In genomic region chr4:86749361-86749841, GRCm38 (mm10) we compare ENCODE assay signal across 8 mouse cellular contexts. TPM values are rescaled to one million over a fixed set of nuclear protein-coding genes. Genes with fewer than 3 reads are reported as not detected.
DNase-seq lines count a peak whose midpoint lies in the region; ATAC-seq lines count a peak whose summit lies in the region.

No protein-coding gene starts in this region.

- 2% methylated on average over 13 of the region's 13 CpGs for WGBS in embryonic facial prominence, embryonic 15.5 days
- WGBS in hindbrain, embryonic 10.5 days = 1% methylated on average over 13 of the region's 13 CpGs
- 2% methylated on average over 13 of the region's 13 CpGs for WGBS in limb, embryonic 15.5 days

- DNase-seq in adrenal gland, adult 2 months = peak; percentile 51
- DNase-seq in adrenal gland, postnatal 25 days = no peak
- peak; percentile 6 for DNase-seq in MN1 (ENCODE audit: low spot score)
- peak; percentile 23 for DNase-seq in hindbrain, embryonic 10.5 days (ENCODE audit: low spot score)
- DNase-seq in naive thymus-derived CD4-positive, alpha-beta T cell, adult 2 months (ENCODE audit: low read depth) = peak; percentile 38
- no peak for DNase-seq in spleen, postnatal 4 days (ENCODE audit: low spot score in 2 of 2)

- peak overlapping the region; percentile 98 for H3K9ac ChIP-seq in embryonic facial prominence, embryonic 15.5 days
- H3K9ac ChIP-seq in limb, embryonic 15.5 days = peak overlapping the region; percentile 76

- no peaks in the 10 kb centered on the region for H3K27me3 ChIP-seq in embryonic facial prominence, embryonic 15.5 days
- no peaks in the 10 kb centered on the region for H3K27me3 ChIP-seq in hindbrain, embryonic 10.5 days (ENCODE audit: insufficient read depth, poor library complexity, severe bottlenecking)
- no peaks in the 10 kb centered on the region for H3K27me3 ChIP-seq in limb, embryonic 15.5 days

- no peak for ATAC-seq in embryonic facial prominence, embryonic 15.5 days (ENCODE audit: insufficient number of reproducible peaks, low FRiP score, low TSS enrichment, low read depth)
- ATAC-seq in limb, embryonic 15.5 days (ENCODE audit: insufficient number of reproducible peaks, low FRiP score, low TSS enrichment, low read depth) = no peak

- no peaks in the 10 kb centered on the region for H3K9me3 ChIP-seq in embryonic facial prominence, embryonic 15.5 days (replicated peaks)
- H3K9me3 ChIP-seq in hindbrain, embryonic 10.5 days = no peaks in the 10 kb centered on the region
- no peaks in the 10 kb centered on the region for H3K9me3 ChIP-seq in limb, embryonic 15.5 days

- no peaks in the 10 kb centered on the region for H3K36me3 ChIP-seq in embryonic facial prominence, embryonic 15.5 days
- H3K36me3 ChIP-seq in hindbrain, embryonic 10.5 days = no peaks in the 10 kb centered on the region
- no peaks in the 10 kb centered on the region for H3K36me3 ChIP-seq in limb, embryonic 15.5 days

- H3K4me2 ChIP-seq in embryonic facial prominence, embryonic 15.5 days (replicated peaks) = peak overlapping the region; percentile 72
- peak overlapping the region; percentile 70 for H3K4me2 ChIP-seq in limb, embryonic 15.5 days

- peaks cover 16% of the 10 kb centered on the region for H3K4me1 ChIP-seq in embryonic facial prominence, embryonic 15.5 days
- peaks cover 20% of the 10 kb centered on the region for H3K4me1 ChIP-seq in hindbrain, embryonic 10.5 days (replicated peaks)
- H3K4me1 ChIP-seq in limb, embryonic 15.5 days = peaks cover 13% of the 10 kb centered on the region; the same call in 1 of the 2 replicates

- peak overlapping the region; percentile 93; the same call in 1 of the 2 replicates for H3K27ac ChIP-seq in embryonic facial prominence, embryonic 15.5 days (replicated peaks)
- H3K27ac ChIP-seq in hindbrain, embryonic 10.5 days = peak overlapping the region; percentile 95
- H3K27ac ChIP-seq in limb, embryonic 15.5 days = peak overlapping the region; percentile 90; the same call in 1 of the 2 replicates

- H3K4me3 ChIP-seq in embryonic facial prominence, embryonic 15.5 days (replicated peaks) = peak overlapping the region; percentile 99
- peak overlapping the region; percentile 89 for H3K4me3 ChIP-seq in hindbrain, embryonic 10.5 days
- peak overlapping the region; percentile 69 for H3K4me3 ChIP-seq in limb, embryonic 15.5 days

RNA-seq across cellular contexts. Expression of gene Dennd4c, which starts 1.0 kb away (rescaled TPM):
- 10 to 100 TPM; 41.3 to 51.5 TPM for total RNA-seq in adrenal gland, adult 2 months (2021)
- 3.7 and 4.8 TPM in 2 replicates for polyA plus RNA-seq in adrenal gland, adult 2 months (2012; rRNA removed)
- 48.2 and 53.0 TPM in 2 replicates for total RNA-seq in adrenal gland, postnatal 25 days (2021)
- polyA plus RNA-seq in embryonic facial prominence, embryonic 15.5 days (2015; fragmentation: Nextera tagmentation; extraction: Ambion mirVana) = 7.2 and 7.6 TPM in 2 replicates
- polyA plus RNA-seq in hindbrain, embryonic 10.5 days (2016; fragmentation: Nextera tagmentation; extraction: Ambion mirVana) = 5.4 and 5.5 TPM in 2 replicates
- polyA plus RNA-seq in limb, embryonic 15.5 days (2015; fragmentation: Nextera tagmentation; extraction: Ambion mirVana) = 6.8 and 7.7 TPM in 2 replicates

Comparison
In these comparisons a context has a peak if more than half of its experiments do, and no peak if none do; other contexts are left out.
1. DNase-seq: peak in adrenal gland, adult 2 months (single experiment), MN1 (single experiment), hindbrain, embryonic 10.5 days (single experiment) and naive thymus-derived CD4-positive, alpha-beta T cell, adult 2 months (single experiment); none in adrenal gland, postnatal 25 days (single experiment) and spleen, postnatal 4 days (0 of 2).
2. Peak in every context shown above with its lines, with median percentiles within 50 percentile points of each other: H3K27ac ChIP-seq and H3K4me3 ChIP-seq.